Mouse (Mus musculus): Measurements from ENCODE around the gene Sirt1. TPM values are rescaled to one million over a fixed set of nuclear protein-coding genes. Genes with fewer than 3 reads are reported as not detected.

Sirt1 gene
- total RNA-seq (2021): 10 to 100 TPM; 14.0 to 14.6 TPM
- long read RNA-seq, experiment 1, transcript Sirt1-201 (9 exons, 3,905 nt): major isoform, 10 of 16 reads
- long read RNA-seq, experiment 1, partial matches to known transcripts: 0 of 16 reads
- long read RNA-seq, experiment 1, other reads (novel, unspliced or antisense): 2 of 16 reads
- long read RNA-seq, experiment 2, partial matches to known transcripts: 0 of 6 reads
- long read RNA-seq, experiment 2, other reads (novel, unspliced or antisense): 0 of 6 reads

DNA sequence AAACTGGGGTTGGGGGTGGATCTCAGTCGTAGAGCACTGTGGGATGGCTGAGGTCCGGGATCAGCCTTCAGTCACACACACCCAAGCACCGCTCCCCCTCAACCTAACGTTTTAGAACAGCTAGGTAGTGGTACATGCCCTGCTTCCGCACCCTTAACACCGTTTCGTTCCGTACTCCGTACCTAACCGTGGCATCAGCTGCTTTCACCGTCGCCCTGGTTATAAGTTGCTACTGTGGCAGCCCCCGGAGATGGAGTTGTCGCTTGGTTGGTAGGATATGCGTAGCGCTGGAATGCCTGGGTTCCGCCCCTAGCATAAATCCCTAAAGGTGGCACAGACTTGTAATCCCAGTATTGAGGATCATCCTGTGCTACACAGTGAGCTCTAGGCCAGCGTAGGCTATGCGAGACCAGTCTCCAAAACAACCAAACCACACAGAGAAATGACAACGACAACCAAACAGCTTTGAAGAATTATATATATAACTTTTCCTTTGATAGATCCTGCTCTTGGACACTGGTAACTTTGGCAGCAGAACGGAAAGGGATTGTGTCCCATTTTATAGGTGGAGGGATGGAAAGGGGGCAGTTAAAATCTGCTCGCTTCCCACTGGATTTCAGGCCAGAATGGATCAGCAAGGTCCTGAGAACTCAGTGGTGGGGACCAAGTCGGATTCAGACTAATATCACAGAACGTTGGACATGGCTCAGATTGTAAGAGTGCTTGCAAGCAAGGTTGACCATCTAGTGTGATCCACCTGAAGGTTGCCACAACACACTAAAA is at the start of gene Sirt1:
Gene Sirt1 (minus strand): TSS at position 207 of the 783 bp plus-strand sequence.
- DNase-seq (ENCODE audit: extremely low spot score in 1 of 2, low spot score in 2 of 2): peak in 1 of 2 experiments; percentile 12
- peak within 1 kb of the TSS; percentile 76 for H3K27ac ChIP-seq
- TF ChIP-seq CTCF (IDR thresholded peaks at IDR 0.05): no peak
- peak within 1 kb of the TSS; percentile 65 for H3K4me3 ChIP-seq
- intact Hi-C loops (cut with DNase I): loop anchor here (1.0 to 10.0 kb wide), 4 partner anchors 43 to 357 kb away; partner anchors contain the start of genes Herc4, Hnrnph3 and Pbld2

DNA sequence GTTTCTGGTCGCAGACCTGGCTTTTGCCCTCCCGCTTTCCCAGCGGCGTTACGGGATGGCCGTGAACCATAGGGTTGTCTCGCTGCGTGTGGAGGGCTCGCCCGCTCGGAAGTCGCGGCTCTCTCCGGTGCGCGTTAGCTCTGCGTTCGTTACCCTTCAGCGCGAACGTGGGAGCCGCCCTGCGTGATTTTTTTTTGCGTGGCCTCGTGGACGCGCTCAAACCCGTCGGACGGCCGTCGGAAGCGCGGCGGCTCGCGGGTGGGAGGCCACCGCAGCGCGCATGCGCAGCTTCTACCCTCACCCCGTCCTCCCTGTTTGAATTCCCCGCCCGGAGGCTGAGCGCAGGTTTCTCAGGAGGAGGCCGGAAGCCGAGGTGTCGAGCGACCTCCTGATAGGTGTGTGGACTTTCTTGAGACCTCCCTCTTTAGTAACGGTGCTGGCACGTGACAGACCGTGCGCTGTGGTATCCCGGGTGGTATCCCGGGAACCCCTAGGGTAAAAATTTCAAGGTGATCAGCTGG is 48.3 kb upstream of the Sirt1 start, which contains the start of gene Ctnna3:
Gene Ctnna3 (plus strand): TSS at position 314 of the 521 bp plus-strand sequence.
- intact Hi-C loops (cut with DNase I): loop anchor here (2.0 to 10.0 kb wide), 4 partner anchors 47 to 655 kb away; partner anchors contain the start of gene Dnajc12
- no peak for TF ChIP-seq CTCF (IDR thresholded peaks at IDR 0.05)
- H3K27ac ChIP-seq: peak within 1 kb of the TSS; percentile 58
- peak within 1 kb of the TSS; percentile 93 for H3K4me3 ChIP-seq
- DNase-seq (ENCODE audit: extremely low spot score in 1 of 2, low spot score in 2 of 2): peak; percentile 81 to 89

GRCm38 (mm10) chr10:63429380-63429779 is 47.9 kb upstream of the Sirt1 start:
- intact Hi-C loops (cut with DNase I): loop anchor here (2.0 to 10.0 kb wide), 4 partner anchors 47 to 655 kb away; partner anchors contain the start of gene Dnajc12
- peak overlapping the region; percentile 58 for H3K27ac ChIP-seq
- TF ChIP-seq CTCF (IDR thresholded peaks at IDR 0.05): no peak
- DNase-seq (ENCODE audit: extremely low spot score in 1 of 2, low spot score in 2 of 2): peak; percentile 98 to 100
- peak overlapping the region; percentile 93 for H3K4me3 ChIP-seq

DNA sequence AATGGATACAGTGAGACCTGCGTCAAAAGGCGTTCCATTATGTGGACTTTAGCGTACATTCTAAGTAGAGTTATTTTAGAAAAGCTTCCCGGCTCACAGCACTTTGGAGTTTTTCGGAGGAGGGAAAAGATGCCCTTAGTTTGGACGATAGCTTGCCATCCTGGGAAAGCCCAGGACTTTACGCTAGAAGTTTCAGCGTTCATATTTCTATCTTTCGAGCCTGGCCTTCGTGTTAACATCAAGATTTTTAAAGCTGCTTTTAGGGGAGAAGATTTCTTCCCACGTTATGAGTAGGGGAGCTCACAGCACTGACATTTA is 47.5 kb upstream of the Sirt1 start:
- Histone ChIP-seq H3K4me3 (peak overlapping the region; percentile 93), H3K27ac (no peak overlapping the region)
- no peak for DNase-seq (ENCODE audit: extremely low spot score in 1 of 2, low spot score in 2 of 2)
- no peak for TF ChIP-seq CTCF (IDR thresholded peaks at IDR 0.05)
- intact Hi-C loops (cut with DNase I): loop anchor here (2.0 to 10.0 kb wide), 4 partner anchors 46 to 656 kb away; partner anchors contain the start of gene Dnajc12

- intact Hi-C loops (cut with DNase I): loop anchor here (2.0 to 10.0 kb wide), 4 partner anchors 46 to 656 kb away; partner anchors contain the start of gene Dnajc12
- no peak overlapping the region for H3K27ac ChIP-seq
Measured at GRCm38 (mm10) chr10:63428243-63429022, 46.9 kb upstream of the Sirt1 start.

DNA sequence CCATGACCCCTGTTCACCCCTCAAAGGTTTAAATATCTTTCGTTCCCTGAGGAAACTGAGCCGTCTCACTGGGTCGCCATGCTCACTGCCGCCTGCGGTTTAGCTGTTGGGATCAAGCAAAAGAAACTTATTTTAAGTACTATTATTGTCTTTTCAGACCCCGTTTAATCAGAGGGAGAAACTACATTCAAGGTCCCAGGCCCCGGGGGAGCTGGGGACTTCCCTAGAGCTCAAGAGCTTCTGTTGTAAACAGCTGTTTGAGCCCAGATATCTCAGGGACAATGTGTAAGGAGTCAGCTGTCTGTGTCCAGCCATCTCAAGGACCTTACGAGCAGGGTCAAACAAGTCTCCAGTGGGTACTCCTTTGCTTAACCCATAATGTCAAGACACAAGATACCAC is 45.6 kb upstream of the Sirt1 start:
- intact Hi-C loops (cut with DNase I): loop anchor here (5.0 to 10.0 kb wide), 2 partner anchors 50 to 658 kb away; no protein-coding TSS in a partner anchor
- DNase-seq (ENCODE audit: extremely low spot score in 1 of 2, low spot score in 2 of 2): no peak
- no peak for TF ChIP-seq CTCF (IDR thresholded peaks at IDR 0.05)
- Histone ChIP-seq H3K4me3 (no peak overlapping the region), H3K27ac (no peak overlapping the region)

More at GRCm38 (mm10) chr10:63428243-63429022, 46.9 kb upstream of the Sirt1 start:
- peak overlapping the region; percentile 93 for H3K4me3 ChIP-seq
- no peak for TF ChIP-seq CTCF (IDR thresholded peaks at IDR 0.05)
- DNase-seq (ENCODE audit: extremely low spot score in 1 of 2, low spot score in 2 of 2): peak; percentile 31 to 36

DNA sequence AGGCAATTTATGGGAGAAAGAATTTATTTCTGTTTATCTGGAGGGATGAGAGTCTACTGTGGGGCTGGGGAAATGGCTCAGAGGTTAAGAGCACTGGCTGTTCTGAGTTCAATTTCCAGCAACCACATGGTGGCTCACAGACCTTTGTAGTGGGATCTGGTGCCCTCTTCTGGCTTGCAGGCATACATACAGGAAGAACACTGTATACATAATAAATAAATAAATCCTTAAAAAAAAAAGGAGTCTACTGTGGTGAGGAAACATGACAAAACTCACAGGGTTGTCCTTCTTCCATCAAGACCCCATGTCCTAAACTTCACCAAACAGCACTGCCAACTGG is 42.9 kb upstream of the Sirt1 start:
- DNase-seq (ENCODE audit: extremely low spot score in 1 of 2, low spot score in 2 of 2): no peak
- H3K27ac ChIP-seq: no peak overlapping the region
- intact Hi-C loops (cut with DNase I): loop anchor here (10.0 kb wide), 1 partner anchor 660 kb away; no protein-coding TSS in a partner anchor
- no peak overlapping the region for H3K4me3 ChIP-seq
- peak; percentile 62 for TF ChIP-seq CTCF (IDR thresholded peaks at IDR 0.05)

DNA sequence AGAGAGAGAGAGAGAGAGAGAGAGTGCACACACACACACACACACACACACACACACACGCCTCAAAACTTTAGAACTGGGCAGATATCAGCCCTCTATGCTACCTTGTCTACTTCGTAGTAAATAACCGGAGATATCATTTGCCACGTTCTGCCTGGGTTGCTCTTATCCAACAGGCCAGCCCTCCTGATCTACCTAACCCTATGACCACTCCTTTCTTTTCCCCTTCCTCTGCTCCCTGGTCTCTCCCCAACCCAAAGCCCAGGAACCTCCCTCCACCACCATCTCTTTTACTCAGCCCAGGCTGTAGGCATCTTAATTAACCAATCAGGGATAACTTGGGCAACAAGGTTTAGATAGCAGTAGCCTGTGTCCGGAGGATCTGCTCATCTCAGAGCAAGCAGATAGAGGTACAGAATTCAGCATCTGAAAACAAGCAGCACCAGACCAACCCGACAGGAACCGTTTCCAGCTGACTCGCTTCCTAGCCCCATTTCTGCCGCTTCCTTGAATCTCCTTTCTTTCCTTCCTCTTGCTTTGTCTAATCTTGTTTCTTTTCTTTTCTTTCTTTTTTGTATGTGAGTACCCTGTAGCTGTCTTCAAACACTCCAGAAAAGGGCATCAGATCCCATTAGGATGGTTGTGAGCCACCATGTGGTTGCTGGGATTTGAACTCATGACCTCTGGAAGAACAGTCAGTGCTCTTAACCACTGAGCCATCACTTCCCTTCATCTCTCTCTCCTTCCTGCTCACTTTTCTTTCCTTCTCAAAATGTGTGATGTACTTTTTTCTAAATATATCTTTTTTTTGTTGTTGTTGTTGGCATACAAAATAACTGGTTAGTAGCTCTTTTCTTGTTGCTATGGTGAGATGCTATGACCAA is 42.3 kb upstream of the Sirt1 start:
- H3K27ac ChIP-seq: no peak overlapping the region
- intact Hi-C loops (cut with DNase I): loop anchor here (10.0 kb wide), 1 partner anchor 661 kb away; no protein-coding TSS in a partner anchor
- H3K4me3 ChIP-seq: no peak overlapping the region
- TF ChIP-seq CTCF (IDR thresholded peaks at IDR 0.05): no peak
- DNase-seq (ENCODE audit: extremely low spot score in 1 of 2, low spot score in 2 of 2): no peak

DNA sequence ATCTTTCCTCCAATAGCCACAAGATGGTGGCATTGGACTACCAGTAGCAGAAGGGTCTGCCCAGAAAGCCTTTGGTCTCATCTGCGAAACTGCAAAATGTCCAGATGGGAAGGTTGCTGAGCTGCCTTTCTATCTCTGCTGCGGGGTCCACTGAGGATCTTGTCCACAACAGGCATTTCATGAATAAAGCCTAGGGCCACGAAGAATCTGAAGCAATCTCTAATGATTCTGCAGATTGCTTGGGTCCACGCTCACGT is 41.2 kb upstream of the Sirt1 start:
- Histone ChIP-seq H3K27ac (no peak overlapping the region), H3K4me3 (no peak overlapping the region)
- TF ChIP-seq CTCF (IDR thresholded peaks at IDR 0.05): no peak
- intact Hi-C loops (cut with DNase I): loop anchor here (10.0 kb wide), 1 partner anchor 662 kb away; no protein-coding TSS in a partner anchor
- DNase-seq (ENCODE audit: extremely low spot score in 1 of 2, low spot score in 2 of 2): no peak
